Mouse (Mus musculus) small intestine, adult 2 months (tissue): Measurements from ENCODE around the gene Med12. TPM values are rescaled to one million over a fixed set of nuclear protein-coding genes. Genes with fewer than 3 reads are reported as not detected.

ENCODE experiments used
- H3K27ac ChIP-seq: fragments of 200-500 bp; 2 replicates; pipeline ENCODE4 v1.5.1; 2012; ENCODE audit warnings: low read depth, low read length, control low read depth, inconsistent platforms; ENCODE audit not compliant: insufficient read depth
- H3K27me3 ChIP-seq: fragments of 200-500 bp; 2 replicates; pipeline ENCODE4 v1.6.1; 2012; ENCODE audit warnings: mild to moderate bottlenecking, moderate library complexity, low read length, inconsistent platforms; ENCODE audit not compliant: control insufficient read depth, insufficient read depth
- H3K36me3 ChIP-seq: fragments of 200-500 bp; 2 replicates; pipeline ENCODE4 v1.6.1; 2012; ENCODE audit warnings: mild to moderate bottlenecking, low read length, control low read depth, inconsistent platforms; ENCODE audit not compliant: control insufficient read depth, insufficient read depth
- H3K4me1 ChIP-seq: fragments of 200-500 bp; 2 replicates; pipeline ENCODE4 v1.6.1; 2012; ENCODE audit warnings: low read length, inconsistent platforms, mixed read lengths; ENCODE audit not compliant: control insufficient read depth, insufficient read depth, insufficient read length
- H3K4me3 ChIP-seq: fragments of 200-500 bp; 2 replicates; pipeline ENCODE4 v1.5.1; 2012; ENCODE audit warnings: low read depth, mild to moderate bottlenecking, control low read depth, inconsistent platforms, low read length, moderate library complexity
- CTCF ChIP-seq: fragments of 200-500 bp; IDR thresholded peaks from 2 replicates; pipeline ENCODE4 v1.5.1; 2012; ENCODE audit warnings: low read depth, mild to moderate bottlenecking, control low read depth, inconsistent platforms, low read length, moderate library complexity, mixed read lengths; ENCODE audit not compliant: insufficient replicate concordance, insufficient read length; ENCODE audit errors: extremely low read depth
- POLR2A ChIP-seq: fragments of 200-500 bp; IDR thresholded peaks from 2 replicates; pipeline ENCODE4 v1.6.1; 2012; ENCODE audit warnings: low read depth, mild to moderate bottlenecking, control low read depth, inconsistent platforms, low read length, moderate library complexity
- WGBS: fragments of 180-500 bp; shearing (Covaris S2); methylation state at CpG from one replicate; pipeline ENCODE4 v1.1.7; 2018; 5-methylcytosine and 5-hydroxymethylcytosine counted together
- polyA plus RNA-seq: library from polyadenylated mRNA; depleted of rRNA; stranded (reverse); fragments of >200 nt; gene quantifications from 2 replicates; pipeline ENCODE4 v1.2.3, GENCODE M21; 2012

Gene Med12
- polyA plus RNA-seq, 1 experiment, result 155 TPM

DNA sequence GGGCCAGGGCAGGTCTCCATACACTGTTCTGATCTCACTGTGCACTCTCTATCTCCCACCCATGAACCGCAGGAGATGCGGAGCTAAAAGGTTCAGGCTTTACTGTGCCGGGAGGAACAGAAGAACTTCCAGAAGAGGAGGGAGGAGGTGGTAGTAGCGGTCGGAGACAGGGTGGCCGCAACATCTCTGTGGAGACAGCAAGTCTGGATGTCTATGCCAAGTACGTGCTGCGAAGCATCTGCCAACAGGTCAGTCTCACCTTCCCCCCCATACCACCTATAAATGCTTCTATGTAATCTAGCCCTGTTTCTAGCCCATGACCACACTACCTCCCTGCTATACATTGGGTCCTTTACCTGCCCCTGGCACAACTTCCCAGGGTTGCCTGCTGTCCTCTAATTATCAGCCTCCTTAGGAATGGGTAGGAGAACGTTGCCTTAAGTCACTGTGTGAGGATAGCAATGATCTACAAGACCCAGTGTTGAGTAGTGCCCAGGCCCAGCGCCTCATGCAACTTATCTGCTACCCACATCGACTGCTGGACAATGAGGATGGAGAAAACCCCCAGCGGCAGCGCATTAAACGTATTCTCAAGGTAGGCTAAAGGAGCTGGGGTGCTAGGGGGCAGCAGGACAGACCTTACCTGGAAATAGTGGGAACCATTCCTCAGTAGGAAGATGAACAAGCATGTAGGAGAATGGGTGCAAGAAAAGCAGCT lies 12.3 kb downstream of the Med12 start:
- peaks cover 64% of the 10 kb centered on the region for H3K36me3 ChIP-seq

DNA sequence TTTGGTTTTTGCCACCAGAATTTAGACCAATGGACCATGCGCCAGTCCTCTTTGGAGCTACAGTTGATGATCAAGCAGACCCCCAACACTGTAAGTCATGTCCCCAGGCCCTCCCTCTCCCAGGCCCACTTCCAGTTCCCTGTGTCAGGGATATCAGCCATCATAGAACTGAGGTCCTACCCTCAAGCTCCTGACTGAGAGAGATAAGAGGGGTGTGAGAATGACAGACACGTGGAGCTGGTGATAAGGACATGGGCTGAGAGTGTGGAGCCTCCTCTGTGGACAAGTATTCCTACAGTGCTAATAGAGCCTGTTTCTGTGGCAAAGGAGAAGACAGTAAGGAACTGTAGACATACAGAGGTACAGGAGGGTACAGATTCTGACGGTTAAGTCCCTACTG lies 13.7 kb downstream of the Med12 start:
- Histone ChIP-seq H3K27me3 (no peaks in the 10 kb centered on the region), H3K4me1 (no peaks in the 10 kb centered on the region), H3K4me3 (no peak overlapping the region), H3K27ac (no peak overlapping the region), H3K36me3 (peaks cover 61% of the 10 kb centered on the region)
- TF ChIP-seq POLR2A (no peak), CTCF (no peak)
- 79% methylated on average over 3 of the region's 3 CpGs for WGBS

More for the DNA sequence above, 12.3 kb downstream of the Med12 start:
- TF ChIP-seq POLR2A (no peak), CTCF (no peak)
- Histone ChIP-seq H3K4me3 (no peak overlapping the region), H3K27me3 (no peaks in the 10 kb centered on the region), H3K27ac (no peak overlapping the region), H3K4me1 (no peaks in the 10 kb centered on the region)
- WGBS, result 92% methylated on average over 14 of the region's 14 CpGs

DNA sequence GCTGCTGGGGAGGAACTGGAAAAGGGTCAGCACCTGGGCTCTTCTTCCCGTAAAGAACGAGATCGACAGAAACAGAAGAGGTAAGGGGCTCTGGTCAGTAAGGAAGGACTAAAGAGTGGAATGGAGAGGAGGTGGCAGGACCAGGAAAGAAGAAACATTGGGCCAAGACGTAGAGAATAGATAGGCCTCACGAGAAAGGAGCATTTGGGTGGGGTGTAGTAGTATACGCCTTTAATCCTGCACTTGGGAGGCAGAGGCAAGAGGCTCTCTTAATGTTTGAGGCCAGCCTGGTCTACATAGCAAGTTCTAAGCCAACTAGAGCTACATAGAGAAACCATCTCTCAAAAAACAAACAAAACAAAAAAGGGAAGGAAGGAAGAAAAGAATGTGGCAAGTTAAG lies 14.6 kb downstream of the Med12 start:
- 90% methylated on average over 6 of the region's 6 CpGs for WGBS
- Histone ChIP-seq H3K4me3 (no peak overlapping the region), H3K27ac (no peak overlapping the region), H3K4me1 (no peaks in the 10 kb centered on the region), H3K36me3 (peaks cover 61% of the 10 kb centered on the region), H3K27me3 (no peaks in the 10 kb centered on the region)
- TF ChIP-seq POLR2A (no peak), CTCF (no peak)

DNA sequence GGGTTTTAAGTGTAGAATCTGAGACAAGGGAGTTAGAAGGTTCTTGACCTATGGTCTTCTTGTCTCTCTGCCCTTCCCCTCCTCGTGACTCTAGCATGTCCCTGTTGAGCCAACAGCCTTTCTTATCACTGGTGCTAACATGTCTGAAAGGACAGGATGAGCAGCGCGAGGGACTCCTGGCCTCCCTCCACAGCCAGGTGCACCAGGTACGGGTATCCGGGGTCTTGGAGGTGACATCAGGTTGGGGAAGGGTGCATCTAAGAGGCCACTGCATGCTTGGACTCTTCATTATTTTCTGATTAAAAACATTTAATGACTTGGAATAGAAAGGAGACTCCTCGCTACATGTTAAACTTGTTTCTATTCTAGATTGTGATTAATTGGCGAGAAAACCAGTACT lies 15.2 kb downstream of the Med12 start:
- Histone ChIP-seq H3K27ac (no peak overlapping the region), H3K27me3 (no peaks in the 10 kb centered on the region), H3K4me1 (no peaks in the 10 kb centered on the region), H3K4me3 (no peak overlapping the region), H3K36me3 (peaks cover 62% of the 10 kb centered on the region)
- TF ChIP-seq CTCF, result no peak
- TF ChIP-seq POLR2A, result no peak
- 89% methylated on average over 7 of the region's 7 CpGs for WGBS

DNA sequence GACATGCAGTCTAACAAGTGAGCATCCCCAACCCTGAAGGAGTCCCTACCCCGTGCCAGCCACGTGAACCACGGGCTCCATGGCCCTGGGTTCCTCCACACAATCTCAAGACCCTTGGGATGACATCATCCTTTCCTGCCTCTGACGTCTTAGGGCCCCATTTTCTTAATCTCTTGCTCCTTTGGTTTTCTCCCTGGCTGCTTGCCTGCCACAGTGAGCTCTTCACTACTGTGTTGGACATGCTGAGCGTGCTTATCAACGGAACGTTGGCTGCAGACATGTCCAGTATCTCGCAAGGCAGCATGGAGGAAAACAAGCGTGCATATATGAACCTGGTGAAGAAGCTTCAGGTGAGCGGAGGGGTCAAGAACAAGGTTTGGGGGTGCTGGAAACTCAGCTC lies 16.3 kb downstream of the Med12 start:
- no peaks in the 10 kb centered on the region for H3K4me1 ChIP-seq
- WGBS, result 86% methylated on average over 10 of the region's 10 CpGs
- peaks cover 64% of the 10 kb centered on the region for H3K36me3 ChIP-seq
- H3K4me3 ChIP-seq, result no peak overlapping the region
- H3K27ac ChIP-seq, result no peak overlapping the region
- no peaks in the 10 kb centered on the region for H3K27me3 ChIP-seq
- TF ChIP-seq CTCF (no peak), POLR2A (no peak)

DNA sequence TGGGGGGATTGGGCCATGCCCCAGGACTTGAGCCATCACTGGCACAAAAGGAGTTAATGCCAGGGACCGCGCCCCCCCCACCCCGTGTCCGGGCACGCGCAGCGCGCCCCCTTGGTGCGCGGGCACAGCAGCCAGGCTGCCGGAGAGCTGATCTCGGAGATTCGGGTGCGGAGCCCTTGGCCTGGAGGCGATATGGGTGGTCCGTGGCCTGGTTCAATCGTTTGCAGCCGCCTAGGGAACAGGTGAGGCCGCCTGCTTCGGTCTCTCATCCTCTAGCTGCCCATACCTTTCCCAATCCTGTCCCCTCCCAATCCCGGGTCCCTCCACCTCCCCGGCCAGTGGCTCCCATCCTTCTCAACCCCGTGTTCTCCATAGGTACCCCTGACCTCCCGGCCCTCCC lies 25.2 kb downstream of the Med12 start, which contains the start of gene Nlgn3:
TSS of gene Nlgn3 (plus strand) at position 114 of the 400 bp plus-strand sequence.
- Histone ChIP-seq H3K36me3 (peaks cover 12% of the 10 kb centered on the region), H3K27ac (no peak within 1 kb of the TSS), H3K4me3 (peak within 1 kb of the TSS; percentile 38), H3K27me3 (no peaks in the 10 kb centered on the region), H3K4me1 (0 out of 2 replicates have a peak, but pooled peaks cover 2% of the 10 kb centered on the region)
- no peak for TF ChIP-seq POLR2A
- no peak for TF ChIP-seq CTCF
- WGBS, result 18% methylated on average over 11 of the region's 24 CpGs
